Mouse (Mus musculus): ENCODE measurements around the gene Aig1. TPM values are rescaled to one million over a fixed set of nuclear protein-coding genes. Genes with fewer than 3 reads are reported as not detected.
"Not testable (repeated sequence)": the region's sequence is repeated elsewhere in the genome, so short reads cannot be mapped to it uniquely, and the experiment has no call there.

The Aig1 gene
- total RNA-seq (2021), result 10 to 100 TPM; 64.4 to 66.1 TPM

DNA sequence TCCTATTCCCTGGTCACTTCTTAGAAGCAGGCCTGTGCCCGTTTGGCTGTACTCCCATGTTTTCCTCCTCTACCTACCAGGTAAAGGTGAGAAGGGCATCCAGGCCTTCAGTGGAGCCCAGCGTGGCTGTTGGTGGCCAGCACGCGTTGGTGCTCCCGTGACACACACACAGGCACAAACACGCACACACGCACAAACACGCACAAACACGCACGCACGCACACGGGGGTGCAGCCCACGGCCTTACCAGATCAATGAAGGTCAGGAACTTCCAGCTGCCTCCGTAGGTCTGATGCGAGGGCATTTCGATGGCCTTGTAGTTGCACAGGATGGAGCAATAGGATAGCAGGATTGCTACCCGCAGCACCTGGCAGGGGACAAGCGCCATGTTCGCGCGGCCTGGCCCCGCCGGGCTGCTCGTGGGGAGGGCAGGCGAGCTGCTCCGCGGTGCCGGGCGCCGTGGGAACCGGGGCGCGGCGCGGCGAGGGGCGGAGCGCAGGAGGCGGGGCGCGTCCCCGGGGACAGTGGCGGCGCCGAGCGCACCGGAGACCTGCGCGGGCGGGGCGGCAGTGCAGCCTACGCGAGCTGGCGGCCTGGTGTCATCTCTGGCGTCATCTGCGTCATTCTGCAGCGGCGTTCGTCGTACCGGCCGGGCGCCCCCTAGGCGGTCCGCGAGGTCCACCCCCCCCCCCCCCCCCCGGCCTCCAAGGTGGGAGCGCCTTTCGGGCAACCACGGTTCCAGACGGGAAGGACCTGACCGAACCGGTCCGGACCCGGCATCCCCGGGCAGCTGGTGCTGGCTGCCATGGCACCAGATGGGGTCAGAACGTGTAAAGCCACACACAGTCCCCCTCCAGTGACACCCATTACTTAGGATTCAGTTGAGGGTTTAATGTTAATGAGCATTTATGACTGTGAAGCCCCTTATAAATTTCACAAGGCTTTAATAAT, at the start of gene Aig1:
Gene Aig1, minus strand, starts transcription at position 610 of the 951 bp plus-strand sequence.
- DNase-seq, result peak; percentile 75 to 76

DNA sequence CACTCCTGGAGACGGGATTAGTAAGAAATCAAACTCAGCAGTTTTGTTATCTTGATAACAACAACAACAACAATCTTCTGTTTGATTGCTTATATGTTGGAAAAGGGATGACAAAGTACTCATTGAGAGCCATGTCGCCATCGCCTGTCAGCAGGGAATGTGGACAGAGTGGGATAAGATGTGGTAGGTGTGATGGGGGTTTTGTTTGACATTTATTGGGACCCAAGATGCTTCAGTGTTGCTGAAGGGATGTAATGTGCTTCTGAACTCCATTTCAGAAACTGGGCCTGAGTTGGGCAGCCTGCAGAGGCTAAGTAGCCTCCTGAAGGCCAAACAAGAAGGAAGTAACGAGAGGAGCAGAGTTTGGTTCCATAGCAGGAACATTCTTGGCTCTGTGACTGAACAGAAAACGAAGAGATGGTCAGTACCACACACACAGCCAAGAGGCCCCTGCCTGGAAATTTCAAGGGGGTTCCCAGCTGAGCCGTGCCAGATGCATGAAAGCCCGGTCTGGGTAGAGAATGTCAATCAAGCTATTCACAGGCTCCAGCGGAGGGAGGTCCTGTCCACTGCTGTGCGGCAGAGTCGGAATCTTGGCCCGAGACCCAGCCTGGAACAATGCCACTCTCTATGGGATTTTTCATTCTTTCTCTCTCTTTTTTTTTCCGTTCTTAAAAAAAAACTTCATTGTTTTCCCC, 48.0 kb upstream of the Aig1 start:
- DNase-seq, result peak; percentile 30 to 34

DNA sequence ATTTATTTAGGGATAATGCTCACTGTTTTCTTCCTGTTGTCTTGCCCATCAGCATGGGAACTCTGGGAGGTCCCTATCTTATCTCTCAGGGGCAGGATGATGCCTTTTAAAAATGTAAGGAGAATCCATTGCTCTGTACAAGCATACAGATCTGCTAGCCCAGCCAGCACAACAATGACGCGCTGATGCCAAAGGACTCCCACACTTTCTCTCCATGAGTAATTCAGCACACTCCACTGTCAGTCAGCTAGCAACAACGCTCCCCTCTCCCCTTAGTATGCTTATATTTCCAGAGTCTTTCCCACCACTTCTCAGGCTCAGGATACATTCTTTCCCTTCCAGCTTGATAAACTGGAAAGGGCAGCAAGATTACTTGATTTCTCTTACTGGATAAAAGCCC, 46.4 kb upstream of the Aig1 start:
- DNase-seq, result peak in 1 of 2 experiments; percentile 17

DNA sequence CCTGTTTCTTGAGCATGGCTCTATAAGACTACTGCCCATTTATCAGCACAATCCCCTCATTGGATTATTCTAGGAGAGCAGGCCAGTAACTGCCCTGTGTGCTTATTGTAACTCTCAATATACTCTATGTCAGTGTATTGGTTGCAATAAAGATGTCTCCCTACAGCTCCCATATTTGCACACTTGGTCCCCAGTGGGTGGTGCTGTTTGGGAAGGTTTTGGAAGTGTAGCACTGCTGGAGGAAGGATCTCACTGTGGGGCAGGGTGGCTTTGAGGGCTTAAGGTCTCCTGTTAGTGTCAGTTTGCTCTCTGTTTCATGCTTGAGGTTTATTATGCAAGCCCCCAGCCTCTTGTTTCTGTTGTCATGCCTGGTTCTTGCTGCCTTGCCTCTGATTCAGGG, 44.9 kb upstream of the Aig1 start:
- DNase-seq, result no peak

DNA sequence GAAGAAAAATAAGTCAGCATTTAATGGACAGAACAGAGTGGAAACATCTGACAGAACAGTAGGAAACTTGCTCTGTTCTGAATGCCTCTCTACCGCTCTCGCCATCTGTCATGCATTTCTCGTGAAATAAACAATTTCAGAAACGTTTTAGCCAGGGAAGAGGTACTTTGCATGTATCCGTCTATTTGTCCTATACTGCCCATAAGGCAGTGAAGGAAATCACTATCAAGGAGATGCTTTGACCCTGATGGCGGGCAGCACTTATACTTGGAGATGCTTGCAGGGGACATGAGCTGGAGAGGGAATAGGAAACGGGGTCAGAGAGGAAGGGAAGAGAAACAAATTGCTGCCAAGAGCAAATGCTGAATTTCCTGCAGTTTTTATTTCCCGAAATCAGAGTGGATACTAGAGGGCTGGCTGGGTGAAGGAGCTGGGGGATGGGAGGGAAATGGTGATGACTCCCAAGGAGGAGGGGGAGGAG, 37.5 kb upstream of the Aig1 start:
- DNase-seq, result peak; percentile 12 to 19

DNA sequence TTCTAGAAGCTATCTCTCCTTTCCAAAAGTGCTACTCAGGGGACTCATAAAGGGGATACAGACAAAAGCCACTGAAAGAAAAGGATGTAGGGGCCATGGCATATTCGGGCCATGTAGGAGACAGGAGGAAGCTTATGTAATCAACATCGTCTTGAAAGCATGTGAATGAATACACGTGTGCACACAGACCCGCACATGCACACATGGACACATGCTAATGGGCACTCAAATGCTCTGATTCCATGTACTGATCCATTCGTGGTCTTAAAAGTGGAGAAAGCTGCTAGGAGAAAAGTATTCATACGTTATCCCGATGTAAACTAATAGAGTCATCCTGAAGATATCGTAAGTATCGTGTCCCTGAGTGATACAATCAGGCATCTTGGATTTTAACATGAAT, 36.8 kb upstream of the Aig1 start:
- no peak for DNase-seq

DNA sequence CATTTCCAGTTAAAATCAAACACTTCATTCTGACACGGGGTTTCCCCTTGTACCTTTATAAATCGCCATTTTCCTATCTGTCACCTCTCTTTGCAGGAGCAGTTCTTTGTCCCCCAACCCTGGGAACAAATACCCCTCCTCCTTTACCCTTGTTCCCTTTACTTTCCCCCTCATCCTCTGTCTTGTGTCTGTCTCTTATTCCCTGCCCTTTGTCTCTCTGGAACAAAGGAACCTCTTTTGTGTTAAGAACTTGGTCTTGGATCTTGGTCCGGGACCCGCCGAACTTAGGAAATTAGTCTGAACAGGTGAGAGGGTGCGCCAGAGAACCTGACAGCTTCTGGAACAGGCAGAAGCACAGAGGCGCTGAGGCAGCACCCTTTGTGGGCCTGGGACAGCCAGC, 24.0 kb upstream of the Aig1 start:
- not testable (repeated sequence) for DNase-seq

DNA sequence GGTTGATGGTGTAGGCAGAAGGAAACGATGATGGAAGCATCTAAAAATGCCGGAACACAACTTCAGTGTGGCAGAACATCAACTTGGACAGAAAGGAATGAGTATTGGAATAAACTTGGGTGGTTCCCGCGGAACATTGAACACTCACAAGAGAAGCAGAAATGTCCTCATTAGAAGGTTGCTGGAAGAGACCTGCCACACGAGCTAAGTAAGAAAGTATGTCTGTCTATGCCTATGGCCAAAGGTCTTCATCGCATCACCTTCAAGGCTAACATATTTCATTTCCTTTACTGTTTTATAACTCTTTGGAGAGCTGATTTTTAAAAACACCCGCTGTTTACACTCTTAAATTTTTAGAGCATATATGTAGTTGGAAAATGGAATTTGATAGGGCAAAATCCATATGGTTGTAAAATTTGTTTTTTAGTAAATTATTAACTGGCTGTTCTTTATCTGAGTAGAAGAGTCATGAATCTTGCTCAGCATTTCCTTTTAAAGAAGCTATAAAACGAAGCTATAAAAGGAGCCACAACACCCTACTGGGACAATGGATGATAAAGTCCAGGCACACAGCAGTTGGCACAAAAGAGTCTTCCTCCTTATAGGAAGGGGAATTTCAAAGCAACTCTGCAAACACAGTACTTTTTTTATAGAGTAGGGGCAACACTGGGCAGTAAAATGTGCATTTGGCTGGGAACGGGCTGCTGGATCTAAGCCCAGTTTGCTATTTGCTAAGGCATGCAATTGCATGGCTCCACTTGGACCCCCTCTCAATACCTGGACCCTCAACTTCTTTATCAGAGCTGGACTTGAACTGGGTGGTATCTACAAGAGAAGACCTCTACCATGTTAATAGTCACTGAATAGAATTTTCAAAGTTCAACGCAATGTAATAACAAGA, 14.4 kb upstream of the Aig1 start:
- DNase-seq, result no peak

DNA sequence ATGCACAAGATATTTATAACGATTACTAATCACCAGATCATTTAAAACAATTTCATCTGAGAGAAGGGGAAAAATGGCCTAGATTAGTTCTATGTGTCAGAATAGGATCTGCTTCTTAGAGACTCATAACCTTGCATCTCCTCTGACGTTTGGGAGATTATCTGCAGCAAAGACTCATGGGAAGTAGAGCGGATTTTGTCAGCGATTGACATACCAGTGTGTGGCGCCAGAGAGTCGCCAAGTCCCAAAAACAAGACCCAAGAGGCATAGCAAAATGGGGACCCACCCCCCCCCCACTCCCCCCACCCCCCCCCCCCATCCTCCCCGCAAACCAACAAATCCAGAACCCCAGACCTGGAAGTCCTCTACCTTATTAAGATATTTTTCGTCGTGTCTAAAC, 13.7 kb upstream of the Aig1 start:
- DNase-seq, result no peak

DNA sequence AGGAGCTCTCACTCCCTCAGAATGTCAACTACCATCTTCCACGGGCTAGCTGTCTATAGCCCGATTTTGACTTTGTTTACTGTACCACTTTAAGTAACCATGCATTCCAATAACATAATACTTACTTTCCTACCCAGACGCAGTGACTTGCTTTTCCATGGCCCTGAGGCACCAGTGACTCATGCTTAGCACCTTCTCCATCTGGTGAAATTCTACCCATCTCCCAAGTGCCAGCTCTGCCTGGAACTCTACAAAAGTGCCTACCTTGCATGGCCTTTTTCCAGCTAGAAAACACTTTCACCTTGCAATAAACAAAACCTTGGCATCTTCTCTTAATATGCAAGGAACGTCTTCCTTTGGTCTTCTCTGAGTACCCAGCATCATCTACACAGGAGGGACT, 9.9 kb upstream of the Aig1 start:
- DNase-seq, result no peak

DNA sequence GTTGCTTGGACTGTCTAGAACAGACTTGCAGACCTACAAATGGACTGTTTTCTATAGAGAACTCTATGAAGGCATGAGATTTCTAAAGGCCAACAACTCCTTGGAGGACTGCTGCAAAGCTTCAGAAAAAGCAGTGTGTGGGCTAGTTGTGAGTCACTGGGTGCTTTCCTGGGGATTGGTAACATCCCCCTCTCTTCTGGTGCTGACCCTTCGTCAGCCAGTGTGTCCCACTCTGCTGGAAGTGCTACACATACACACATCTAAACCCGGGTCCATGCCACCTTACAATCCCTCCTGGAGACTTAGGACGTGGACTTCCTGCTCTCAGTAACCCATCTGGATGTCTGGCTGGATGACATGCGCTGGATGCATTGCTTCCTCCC, 6.2 kb upstream of the Aig1 start:
- DNase-seq, result no peak

DNA sequence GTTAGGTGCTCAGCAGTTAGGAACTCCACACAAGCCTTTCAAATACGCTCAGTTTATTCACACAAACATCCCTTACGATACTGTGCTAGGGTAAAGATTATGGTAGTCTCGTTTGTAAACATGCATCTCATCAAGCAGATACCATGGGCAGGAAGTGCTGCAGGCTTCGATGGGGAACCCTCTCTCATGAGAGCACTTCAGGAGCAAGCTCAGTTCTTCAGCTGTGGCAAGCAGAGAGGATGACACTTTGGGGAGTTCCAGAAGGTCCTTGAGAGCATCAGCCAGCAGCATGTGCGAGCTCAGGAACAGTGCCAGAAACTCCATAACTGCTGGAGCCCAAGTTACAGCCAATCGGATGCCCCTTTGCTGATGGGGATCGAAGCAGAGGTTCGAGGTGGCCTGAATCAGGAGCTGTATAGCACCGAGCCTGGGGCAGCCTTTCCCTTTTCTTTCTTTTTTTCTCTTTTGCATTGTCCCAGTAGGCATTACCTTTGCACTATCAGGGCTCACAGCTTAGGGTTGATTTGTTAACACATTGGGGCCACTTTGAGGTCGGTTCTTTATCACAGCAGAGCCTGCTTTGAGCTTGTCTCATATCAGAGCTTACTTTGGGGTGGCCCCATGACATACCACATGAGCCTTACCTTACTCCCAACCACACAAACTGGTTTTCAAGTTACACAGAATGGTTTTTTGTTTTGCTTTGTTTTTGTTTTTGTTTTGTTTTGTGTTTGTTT, 5.7 kb upstream of the Aig1 start:
- DNase-seq, result no peak

DNA sequence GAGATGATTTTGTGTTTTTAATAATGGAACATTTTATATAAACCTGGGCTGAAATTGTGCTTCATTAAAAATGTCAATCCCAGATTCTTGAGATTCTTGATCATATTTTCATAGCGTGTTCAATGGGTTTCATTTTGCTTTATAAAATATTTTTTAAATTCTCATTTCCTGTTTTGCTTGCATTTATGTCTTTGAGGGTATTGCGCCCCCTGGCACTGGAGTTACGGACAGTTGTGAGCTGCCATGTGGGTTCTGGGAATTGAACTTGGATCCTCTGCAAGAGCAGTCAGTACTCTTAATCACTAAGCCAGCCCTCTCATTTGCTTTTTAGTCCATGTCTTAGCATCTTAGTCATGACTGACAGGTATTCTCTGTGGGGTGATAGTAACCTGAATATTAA, 1.8 kb upstream of the Aig1 start:
- no peak for DNase-seq

DNA sequence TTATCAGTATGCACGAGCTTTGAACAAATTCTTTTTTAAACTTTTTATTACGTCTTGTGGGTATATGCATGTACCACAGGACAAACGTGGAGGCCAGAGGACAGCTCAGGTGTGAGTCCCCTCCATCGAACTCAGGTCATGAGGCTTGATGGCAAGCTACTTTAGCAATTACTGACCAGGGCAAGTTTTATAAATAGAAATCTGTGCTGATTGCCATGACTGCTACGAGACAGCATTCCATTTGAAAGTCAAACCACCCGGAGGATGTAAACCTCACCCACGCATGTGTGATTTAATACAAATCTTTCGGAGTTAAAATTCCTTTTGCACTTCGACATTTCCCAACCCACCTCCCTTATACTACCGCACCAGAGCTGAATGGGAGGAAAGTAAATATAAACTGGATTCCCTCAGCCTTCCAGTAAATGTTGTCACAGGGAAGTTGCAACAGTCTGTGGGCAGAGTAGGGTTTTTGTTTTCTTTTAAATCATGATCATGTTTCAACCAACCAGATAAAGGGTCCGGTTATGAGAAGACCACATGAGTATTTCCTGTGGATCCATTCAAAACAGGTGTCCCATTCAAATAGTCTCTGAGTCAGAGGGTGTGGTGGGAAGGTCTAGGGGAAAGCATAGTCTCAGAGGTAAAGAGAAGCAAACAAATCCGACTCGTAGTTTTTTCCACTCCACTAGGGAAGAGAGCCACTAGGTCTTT, 699 bp upstream of the Aig1 start:
- DNase-seq, result no peak

DNA sequence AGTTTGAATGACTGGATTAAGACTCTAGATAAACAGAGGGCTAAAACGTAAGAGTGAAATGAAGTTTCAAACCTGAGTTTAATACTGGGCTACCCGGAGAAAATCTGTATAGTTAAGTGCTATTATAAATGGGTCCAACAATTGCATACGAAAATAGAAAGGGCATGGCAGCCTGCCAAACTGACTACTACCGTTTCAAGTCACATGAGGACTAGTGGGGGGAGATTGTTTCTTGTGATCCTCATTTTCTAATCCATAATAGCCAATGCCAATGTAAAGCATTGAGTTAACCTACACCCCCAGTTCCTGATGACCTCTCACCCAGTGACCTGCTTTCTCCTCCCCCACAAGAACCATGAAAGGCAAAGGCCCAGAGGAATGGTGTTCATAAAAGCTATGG, 2.4 kb downstream of the Aig1 start:
- no peak for DNase-seq

DNA sequence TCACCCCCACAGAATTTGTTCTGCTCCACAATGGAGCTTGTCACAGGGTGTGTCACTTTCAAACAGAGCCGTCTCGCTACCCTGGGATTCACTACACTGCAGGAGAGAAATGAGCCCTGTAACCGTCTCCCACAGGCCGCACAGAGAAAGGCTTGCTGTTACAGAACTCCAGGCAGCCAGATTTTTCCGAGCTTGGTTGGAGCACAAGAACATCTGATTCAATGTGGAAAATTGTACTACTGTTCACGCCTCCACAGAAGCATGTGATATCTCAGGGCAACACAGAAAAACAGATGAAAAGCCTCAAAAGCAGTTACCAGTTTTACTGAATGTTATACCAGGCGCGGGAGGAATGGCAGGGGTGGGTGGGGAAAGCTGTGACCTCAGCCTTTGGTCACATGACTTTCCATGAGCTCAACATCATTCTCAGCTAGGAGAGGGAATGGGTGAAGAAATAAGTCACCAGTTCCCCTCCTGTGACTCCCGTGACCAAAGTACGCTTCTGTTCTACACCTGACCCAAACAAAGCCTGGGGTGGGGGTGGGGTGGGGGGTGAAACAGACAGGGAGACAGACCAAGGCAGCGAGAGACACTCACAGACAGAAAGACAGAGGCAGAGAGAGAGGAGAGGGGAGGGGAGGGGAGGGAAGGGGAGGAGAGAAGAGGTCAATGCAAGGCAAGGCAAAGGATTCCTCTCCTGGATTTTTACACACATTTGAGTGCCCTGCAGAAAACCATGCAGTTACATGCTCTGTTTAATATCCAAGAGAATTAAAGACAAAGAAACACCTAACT, 7.5 kb downstream of the Aig1 start:
- peak; percentile 48 for DNase-seq

DNA sequence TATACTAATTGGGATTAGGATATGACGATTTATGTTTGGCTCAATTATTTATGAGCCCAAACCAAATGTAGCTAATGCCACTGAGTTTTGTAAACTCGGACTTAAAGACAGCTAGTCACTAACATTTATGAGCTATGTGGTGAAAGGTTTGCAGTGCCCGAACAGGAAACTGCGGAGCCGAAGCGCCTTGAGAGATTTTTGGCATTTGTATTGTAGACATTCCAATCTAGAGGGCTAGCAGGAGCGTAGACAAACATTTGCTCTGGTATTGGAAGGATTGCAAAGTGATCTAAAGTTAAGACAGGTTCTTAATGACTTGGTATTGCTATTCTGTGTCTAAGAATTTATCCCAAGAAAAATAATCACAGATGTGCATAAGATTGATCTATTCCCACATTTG, 12.3 kb downstream of the Aig1 start:
- no peak for DNase-seq

DNA sequence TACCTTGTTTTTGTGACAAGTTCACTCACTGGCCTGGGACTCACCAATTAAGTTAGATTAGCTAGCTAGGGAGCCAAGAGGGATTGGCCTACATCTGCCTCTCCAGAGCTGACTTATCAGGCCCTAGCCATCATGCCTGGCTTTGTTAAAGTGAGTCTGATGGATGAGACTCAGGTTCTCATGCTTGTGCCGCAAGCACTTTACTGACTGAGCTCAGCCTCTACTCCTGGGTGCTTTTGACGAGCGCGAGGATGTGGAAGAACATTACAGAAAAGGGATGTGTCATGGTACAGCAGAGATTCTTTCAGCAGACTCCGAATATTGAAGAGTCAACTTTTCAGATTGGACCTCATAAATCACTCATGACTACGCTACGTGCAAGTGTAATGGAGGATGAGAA, 12.8 kb downstream of the Aig1 start:
- DNase-seq, result no peak

DNA sequence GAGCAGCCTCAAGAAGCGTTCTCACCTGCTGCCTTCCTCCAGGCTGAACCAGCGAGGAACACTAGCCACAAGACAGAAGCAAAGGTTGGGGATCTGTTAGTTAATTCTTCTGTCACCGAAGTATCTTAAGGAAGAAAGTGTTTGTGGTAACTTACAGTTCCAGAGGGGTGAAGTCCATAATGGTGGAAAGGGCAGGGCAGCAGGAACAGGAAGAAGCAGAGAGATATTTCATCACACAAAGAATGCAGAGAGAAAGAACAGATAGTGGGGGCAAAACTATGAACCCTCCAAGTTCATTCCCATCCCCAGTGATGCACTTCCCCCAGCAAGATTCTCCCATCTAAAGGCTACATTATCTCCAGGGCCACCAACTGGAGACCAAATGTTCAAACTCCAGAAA, 13.7 kb downstream of the Aig1 start:
- no peak for DNase-seq

DNA sequence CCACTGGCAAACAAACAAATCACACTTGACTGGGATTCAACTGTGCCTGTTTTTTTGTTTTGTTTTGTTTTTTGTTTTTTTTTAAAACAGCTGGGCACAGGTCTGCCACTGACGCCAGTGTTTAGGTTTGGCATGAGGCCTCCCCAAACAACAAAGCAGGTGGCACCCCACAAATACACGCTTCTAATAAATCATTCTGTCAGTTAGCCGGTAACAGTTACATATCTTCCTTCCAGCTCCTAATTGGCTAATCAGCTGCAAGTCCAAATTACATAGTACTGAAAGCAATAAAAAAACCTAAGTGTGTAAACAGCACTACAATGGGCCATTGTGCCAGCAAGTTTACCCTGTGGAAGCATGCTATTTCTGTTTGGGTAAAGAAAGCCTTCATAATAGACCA, 18.7 kb downstream of the Aig1 start:
- no peak for DNase-seq

All from layer of hippocampus, postnatal 36 days (tissue).